Mouse (Mus musculus): ENCODE data around the gene Clpx.

Gene Clpx

DNA sequence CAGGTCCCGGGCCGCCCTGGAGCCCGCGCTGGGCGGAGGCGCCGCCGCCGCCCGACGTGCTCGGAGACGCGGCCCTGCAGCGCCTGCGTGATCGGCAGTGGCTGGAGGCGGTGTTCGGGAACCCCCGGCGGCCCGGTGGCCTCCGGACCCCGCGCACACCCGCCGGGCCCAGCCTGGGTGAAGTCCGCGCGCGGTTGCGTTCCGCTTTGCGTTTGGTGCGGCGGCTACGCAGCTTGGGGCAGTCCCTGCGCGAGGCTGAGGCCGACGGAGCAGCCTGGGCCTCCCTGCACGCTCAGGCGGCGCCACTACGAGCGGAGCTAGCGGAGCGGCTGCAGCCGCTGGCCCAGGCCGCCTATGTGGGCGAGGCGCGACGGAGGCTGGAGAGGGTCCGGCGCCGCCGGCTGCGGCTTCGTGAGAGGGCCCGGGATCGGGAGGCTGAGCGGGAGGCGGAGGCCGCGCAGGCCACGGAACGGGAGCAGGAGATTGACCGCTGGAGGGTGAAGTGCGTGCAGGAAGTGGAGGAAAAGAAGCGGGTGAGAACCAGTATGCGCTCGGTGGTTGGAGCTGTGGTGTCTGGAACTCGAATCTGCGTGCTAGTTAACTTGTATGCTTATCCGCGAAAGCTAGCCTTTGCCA is 52.5 kb downstream of the Clpx start:
- DNase-seq, result peak; percentile 65

DNA sequence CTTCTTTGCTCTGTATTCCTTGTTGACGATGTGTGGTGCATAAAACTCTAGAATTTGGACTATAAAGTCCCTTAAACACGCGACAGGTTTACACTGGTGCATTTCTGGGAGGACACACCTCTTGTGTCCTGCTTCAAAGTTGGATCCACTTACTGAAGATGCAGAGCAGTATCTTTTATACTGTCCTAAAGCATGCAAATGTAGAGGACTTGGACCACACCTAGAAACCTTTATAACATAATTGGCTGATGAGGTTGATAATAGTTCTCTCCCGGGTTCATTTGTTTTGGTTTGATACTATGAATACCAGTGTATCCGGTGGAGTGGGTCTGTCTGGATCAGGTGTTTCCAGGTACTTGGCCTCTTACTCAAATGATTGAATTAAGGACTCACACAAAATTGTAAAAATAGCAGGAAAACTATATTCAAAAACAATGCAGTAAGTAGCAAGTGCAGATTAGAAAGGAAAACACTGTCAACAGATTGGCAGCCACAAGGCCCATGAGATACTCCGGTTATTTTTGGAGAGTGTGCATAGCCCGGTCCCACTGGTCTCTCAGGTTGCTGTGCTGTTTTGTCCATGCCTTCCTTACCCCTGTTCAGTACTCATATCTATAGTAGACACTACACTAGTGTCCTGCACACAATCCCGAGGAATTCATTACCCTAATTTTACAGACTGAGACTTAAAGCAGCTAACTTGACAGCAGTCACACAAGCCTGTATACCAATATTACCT is 53.2 kb downstream of the Clpx start:
- DNase-seq, result no peak

DNA sequence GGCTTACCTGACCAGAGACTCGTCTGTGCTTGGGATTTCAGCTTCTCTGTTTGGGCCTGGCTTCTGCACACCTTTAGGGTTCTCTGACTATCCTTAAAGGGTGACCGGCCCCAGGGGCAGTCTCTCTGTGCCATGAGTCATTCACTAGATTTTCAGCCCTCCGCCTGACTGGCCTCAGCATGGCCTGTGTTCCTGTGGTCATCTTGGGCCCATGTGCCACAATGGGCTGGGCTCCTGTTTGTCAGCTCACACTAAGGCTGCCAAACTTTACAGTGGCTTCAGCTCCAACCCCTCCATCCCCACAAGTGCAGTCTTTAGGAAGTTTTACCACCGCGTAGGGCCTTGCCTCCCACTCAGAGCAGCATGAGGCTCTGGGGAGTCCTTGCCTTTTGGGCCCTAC is 59.2 kb downstream of the Clpx start:
- DNase-seq, result no peak

DNA sequence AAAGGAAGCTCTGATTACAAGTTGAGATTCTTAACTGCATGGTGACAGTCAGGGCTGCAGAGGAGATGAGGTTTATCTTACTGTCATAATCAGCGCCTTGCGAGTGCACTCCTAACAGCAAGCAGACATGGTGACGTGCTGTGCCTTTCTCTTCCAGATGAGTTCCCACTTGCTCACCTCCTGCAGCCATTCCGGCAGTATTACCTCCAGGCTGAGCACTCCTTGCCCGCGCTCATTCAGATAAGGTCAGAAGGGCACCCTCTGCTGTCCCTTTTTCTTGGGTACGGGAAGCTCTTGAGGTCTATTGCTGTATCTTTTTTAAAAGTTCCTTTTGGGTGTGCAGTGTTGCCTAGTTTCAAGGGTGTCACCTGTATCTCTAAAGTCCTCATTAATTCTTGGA is 62.5 kb downstream of the Clpx start:
- DNase-seq, result no peak

DNA sequence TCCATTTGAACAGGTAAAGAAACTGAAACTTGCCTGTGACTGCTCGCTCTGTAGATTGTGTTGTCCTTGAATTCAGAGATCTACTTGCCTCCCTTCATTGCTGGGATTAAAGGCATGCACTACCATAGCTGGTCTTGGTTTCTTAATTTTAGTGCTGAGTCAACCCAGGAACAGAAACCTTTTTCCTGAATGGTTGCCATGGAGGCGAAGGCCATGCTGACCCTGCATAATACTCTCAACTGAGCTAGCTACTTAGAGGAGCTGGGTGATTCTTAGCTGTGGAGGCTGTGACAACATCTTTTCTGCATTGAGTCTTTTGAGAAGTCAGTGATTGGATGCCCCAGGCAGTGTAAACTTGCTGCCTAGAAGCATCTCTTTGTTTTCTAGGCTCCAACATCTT is 62.9 kb downstream of the Clpx start:
- no peak for DNase-seq

DNA sequence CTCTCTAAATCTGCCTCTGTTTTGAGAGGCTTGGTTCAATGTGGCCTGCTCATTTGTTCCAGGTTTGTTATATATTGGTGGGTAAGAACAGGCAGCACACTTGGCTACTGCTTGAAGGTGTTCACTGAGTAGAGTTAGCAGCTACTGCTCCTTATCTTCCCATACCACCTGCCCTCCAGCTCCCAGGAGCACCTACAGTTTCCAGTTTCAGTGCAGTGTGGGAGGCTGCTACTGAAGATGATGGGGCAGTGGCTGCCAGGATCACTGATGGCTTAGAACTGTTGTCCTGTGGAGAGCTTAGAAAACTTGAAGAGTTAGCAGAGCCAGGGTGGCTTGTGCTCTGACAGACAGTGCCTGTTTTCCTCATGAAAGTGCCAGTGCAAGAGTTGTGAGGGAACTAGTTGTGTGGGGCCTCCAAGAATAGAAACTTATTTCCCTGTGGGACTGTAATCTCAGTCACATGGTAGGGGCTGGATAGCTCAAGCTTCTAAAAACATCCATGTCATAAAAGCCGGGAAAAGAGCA is 65.0 kb downstream of the Clpx start:
- DNase-seq, result no peak

DNA sequence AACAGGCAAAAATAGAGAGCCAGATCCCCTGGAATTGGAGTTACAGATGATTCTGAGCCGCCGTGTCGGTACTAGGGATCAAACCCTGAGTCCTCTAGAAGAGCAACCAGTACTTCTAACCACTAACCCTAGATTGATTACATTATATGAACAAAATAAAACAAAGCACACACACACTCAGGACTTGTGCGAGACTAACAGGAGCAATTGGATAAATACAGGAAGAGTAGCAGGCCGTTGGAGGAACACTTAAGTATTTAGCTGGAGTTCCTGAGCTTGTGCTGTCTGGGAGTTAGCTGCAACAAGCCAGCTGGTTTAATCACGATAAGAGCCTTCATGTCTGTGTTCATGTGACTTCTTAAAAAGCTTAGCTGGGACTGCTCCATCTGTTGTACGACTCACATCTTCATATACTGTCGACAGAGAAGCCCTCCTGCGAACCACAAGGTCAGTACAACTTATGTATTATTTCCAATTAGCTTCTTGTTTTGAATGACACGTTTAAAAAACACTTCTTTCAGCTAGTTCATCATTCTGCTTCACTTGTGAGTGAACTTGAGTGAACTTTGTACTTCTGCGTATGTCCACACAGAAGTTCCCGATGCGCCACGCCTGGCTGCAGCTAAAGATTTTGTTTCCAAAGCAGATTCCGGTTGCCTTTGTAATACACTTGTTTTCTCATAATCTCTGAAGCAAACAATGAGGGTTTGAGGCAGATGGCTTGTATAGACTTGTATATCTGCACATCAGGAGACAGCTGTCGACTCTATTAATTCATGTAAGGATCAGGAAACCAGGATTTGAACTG is 66.8 kb downstream of the Clpx start, which contains the start of gene Ubap1l:
Ubap1l (plus strand) TSS at position 401 of the 808 bp plus-strand sequence.
- no peak for DNase-seq

DNA sequence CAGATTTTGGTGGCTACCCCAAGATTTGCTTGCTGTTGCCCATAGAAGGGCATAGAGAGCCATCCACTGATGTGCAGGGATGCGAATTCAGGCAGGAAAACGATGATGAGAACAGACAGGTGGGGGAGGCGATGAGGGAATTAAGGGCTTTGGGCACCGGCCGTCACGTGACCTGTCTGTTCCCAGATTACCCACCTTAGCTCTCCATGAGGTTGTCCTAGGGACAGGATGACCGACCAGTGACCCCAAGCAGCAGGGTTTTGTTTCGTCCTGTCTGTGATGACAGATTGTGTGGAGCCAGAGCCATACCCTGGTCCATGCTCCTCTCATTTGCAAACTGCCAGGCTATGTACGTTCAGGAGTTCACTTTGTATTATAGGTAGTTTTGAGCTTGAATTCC is 69.6 kb downstream of the Clpx start:
- DNase-seq, result no peak

DNA sequence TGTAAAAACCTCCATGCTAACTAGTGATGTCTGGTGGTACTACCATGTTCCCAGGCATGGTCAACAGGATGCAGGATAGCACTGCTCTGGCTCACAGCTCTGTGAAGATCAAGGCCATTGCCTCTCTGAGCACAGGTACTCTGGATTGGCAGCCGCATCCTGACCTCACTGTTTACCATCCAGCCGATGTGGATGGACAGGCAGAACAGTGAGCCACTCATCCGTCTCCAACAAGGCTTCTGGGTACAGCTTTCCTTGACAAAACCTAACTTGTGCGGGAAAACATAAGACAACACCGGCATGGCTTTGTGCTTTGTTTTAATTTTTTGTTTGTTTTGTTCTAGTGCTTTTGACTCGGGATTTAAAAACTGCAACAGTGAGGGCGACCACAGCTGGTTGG is 71.7 kb downstream of the Clpx start:
- no peak for DNase-seq

DNA sequence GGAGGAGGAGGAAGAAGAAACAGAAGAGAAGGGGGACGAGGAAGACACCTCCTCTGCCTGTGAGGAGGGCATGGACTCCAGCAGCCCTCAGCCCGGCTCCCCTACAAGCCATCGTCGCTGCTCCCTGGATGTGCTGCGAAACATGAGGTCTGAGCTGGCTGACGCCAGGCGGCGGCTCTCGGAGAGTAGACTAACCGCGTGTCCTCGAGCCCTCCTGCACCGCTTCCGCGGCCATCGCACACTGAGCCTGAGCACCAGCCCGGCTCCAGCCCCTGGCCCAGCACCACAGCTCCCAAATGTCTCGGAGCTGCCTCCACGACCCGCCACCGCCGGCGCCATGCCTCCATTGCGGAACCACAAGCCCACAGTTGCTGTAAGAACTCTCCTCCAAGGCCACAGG is 77.7 kb downstream of the Clpx start:
- DNase-seq, result no peak

DNA sequence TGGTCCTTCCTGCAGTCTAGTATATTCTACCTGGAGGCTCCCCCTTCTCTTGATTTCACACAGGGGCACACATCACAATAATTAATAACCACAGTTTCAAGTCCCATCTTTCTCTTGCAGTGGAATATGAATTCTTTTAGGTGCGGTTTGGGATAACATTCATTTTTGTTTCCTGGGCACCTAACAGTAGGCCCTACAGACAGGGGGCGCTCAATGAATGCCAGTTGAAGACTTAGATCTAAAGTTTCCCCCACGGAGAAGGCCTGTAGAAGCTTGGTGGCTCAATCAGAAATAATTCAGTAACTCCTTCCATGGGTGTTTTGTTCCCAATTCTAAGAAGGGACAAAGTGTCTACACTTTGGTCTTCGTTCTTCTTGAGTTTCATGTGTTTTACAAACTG is 78.4 kb downstream of the Clpx start:
- peak in 1 of 2 experiments; percentile 51 for DNase-seq

DNA sequence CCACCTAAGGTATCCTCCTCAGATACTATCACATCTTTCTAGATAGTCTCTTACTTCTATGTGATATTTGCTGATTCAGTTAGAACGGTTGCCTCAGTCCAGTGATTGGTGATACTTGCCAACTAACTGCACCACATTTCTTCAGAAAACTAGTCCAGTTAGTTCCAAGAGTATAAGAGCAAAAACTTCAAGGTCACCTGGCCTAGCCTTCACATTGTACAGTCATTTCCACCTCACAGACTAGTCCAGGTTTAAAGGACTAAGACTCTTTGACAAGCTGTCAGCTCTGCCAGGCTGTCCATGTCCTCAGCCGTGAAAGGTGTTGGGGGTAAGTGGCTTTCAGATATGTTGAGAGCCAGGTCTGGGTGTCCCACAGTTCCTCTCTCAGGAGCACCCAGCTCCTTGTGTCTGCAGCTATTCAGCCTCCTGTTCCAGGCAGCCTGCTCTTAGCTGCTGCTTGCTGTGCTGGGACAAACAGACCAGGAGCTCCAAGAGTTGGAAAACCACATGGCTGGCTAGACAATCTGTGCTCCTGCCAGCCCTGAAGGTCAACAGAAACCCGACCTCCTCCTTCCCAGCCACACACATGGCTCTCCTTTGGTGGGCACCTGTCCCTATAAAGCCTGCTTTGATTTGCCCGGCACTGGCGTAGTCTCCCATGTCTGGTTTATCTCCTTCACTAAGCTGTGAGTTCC is 80.6 kb downstream of the Clpx start:
- no peak for DNase-seq

DNA sequence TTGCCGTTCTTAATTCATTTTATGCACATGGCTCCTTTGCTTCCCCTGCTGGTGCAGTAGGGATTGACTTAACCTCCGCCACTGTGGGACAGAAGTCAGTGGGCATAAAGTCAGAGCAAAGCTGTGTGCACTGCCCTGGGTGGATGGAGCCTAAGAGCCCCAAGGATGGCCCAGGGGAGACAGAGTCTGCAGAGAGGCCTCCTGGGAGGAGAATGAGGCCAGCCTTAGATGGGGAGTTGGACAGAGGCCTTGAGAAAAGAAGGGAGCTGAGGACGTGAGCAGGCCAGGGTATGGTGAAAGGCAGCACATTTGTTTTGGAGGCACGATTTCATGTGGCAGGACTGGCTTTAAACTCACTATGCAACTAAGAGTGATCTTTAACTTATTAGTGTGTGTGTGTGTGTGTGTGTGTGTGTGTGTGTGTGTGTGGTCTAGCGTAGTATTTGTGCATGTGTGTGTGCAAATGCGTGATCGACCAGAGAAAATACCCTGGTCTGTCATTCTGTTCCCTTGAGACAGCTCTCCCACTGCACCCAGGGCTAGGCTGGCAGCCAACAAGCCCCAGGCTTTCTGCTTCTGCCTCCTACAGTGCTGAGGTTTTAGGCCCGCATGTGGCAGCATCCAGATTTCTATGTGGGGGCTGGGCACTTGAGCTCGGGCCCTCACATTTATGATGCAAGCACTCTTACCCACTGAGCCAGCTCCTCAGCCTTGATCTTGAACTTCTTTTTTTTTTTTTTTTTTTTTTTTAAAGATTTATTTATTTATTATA is 81.3 kb downstream of the Clpx start:
- no peak for DNase-seq

Data from cerebellum, postnatal 25 days (tissue).